Mouse (Mus musculus): Measurements from ENCODE around the gene Slc19a3. TPM values are rescaled to one million over a fixed set of nuclear protein-coding genes. Genes with fewer than 3 reads are reported as not detected.
A peak's percentile ranks its signal among the peaks of the same experiment; 100 is the strongest.

The Slc19a3 gene
- total and polyA plus RNA-seq, 3 experiments, result not detected

- H3K27me3 ChIP-seq (ENCODE audit: control insufficient read depth in 1 of 2, insufficient read depth in 2 of 2, low read length in 2 of 2), result no peaks in the 10 kb centered on the region; a peak in 1 of 4 replicates
- no peaks in the 10 kb centered on the region for H3K9me3 ChIP-seq (replicated peaks; ENCODE audit: insufficient read depth, low read length)
- no peaks in the 10 kb centered on the region for H3K4me1 ChIP-seq (ENCODE audit: control insufficient read depth in 1 of 2, insufficient read depth in 2 of 2, low read length in 2 of 2)
- no peak overlapping the region for H3K4me3 ChIP-seq (ENCODE audit: control insufficient read depth in 1 of 2, insufficient read depth in 1 of 2, low read depth in 2 of 2, low read length in 2 of 2)
- DNase-seq (ENCODE audit: low read depth, low spot score), result no peak
- no peaks in the 10 kb centered on the region for H3K36me3 ChIP-seq (ENCODE audit: control insufficient read depth in 1 of 2, insufficient read depth in 2 of 2, low read length in 2 of 2)
- no peak overlapping the region for H3K9ac ChIP-seq (ENCODE audit: control insufficient read depth, low read depth, low read length, poor library complexity, severe bottlenecking)
- H3K27ac ChIP-seq (ENCODE audit: control insufficient read depth, low read depth, low read length), result no peak overlapping the region
- TF ChIP-seq MAX (IDR thresholded peaks at IDR 0.05; ENCODE audit: low read length), result no peak
- no peak for TF ChIP-seq ZMIZ1 (IDR thresholded peaks at IDR 0.05; ENCODE audit: low read depth, low read length)
- TF ChIP-seq ZC3H11A (IDR thresholded peaks at IDR 0.05; ENCODE audit: low read depth, low read length), result no peak
- no peak for TF ChIP-seq USF1 (IDR thresholded peaks at IDR 0.05; ENCODE audit: low read depth, low read length)
- no peak for TF ChIP-seq TCF12 (IDR thresholded peaks at IDR 0.05; ENCODE audit: low read depth, low read length)
- TF ChIP-seq GABPA (IDR thresholded peaks at IDR 0.05; ENCODE audit: low read depth, low read length), result no peak
- TF ChIP-seq MEF2A (IDR thresholded peaks at IDR 0.05; ENCODE audit: extremely low read depth, insufficient replicate concordance, low read depth, low read length, poor library complexity, severe bottlenecking), result no peak
- no peak for TF ChIP-seq CHD2 (IDR thresholded peaks at IDR 0.05; ENCODE audit: low read length)
- no peak for TF ChIP-seq ELF1 (IDR thresholded peaks at IDR 0.05; ENCODE audit: low read depth, low read length)
- no peaks in the 10 kb centered on the region for H3K79me2 ChIP-seq (ENCODE audit: control insufficient read depth, insufficient read depth, low read length, poor library complexity)
These were observed 28.3 kb upstream of the Slc19a3 start for GRCm38 (mm10) chr1:83066577-83066976.

DNA sequence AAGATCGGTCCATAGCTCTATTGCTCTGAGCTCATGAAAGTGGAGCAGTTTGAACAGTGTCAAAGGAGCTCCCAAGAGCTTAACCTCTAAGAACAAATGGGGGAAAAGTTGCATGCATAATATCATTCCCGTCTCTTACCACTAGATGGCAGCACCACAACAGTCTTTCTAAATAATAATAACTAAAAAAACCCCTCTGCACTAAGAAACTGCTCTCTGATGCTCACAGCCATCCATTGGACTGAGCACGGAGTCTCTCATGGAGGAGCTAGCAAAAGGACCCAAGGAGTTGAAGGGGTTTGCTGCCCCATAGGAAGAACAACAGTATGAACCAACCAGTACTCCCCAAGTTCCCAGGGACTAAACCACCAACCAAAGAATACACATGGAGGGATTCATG, 26.6 kb upstream of the Slc19a3 start:
- Histone ChIP-seq H3K4me1 (ENCODE audit: control insufficient read depth in 1 of 2, insufficient read depth in 2 of 2, low read length in 2 of 2) (no peaks in the 10 kb centered on the region), H3K9me3 (replicated peaks; ENCODE audit: insufficient read depth, low read length) (no peaks in the 10 kb centered on the region), H3K27me3 (ENCODE audit: control insufficient read depth in 1 of 2, insufficient read depth in 2 of 2, low read length in 2 of 2) (no peaks in the 10 kb centered on the region; a peak in 1 of 4 replicates), H3K36me3 (ENCODE audit: control insufficient read depth in 1 of 2, insufficient read depth in 2 of 2, low read length in 2 of 2) (no peaks in the 10 kb centered on the region), H3K9ac (ENCODE audit: control insufficient read depth, low read depth, low read length, poor library complexity, severe bottlenecking) (no peak overlapping the region), H3K79me2 (ENCODE audit: control insufficient read depth, insufficient read depth, low read length, poor library complexity) (no peaks in the 10 kb centered on the region), H3K27ac (ENCODE audit: control insufficient read depth, low read depth, low read length) (no peak overlapping the region), H3K4me3 (ENCODE audit: control insufficient read depth in 1 of 2, insufficient read depth in 1 of 2, low read depth in 2 of 2, low read length in 2 of 2) (no peak overlapping the region)
- peak; percentile 46 for DNase-seq (ENCODE audit: low read depth, low spot score)
- TF ChIP-seq TBP (IDR thresholded peaks at IDR 0.05; ENCODE audit: low read depth, low read length) (no peak), SMC3 (IDR thresholded peaks at IDR 0.05; ENCODE audit: low read depth, low read length) (peak; percentile 49), MYB (IDR thresholded peaks at IDR 0.05; ENCODE audit: low read depth, low read length) (no peak), RAD21 (IDR thresholded peaks at IDR 0.05; ENCODE audit: low read depth, low read length) (peak; percentile 54), CTCF (IDR thresholded peaks at IDR 0.05 in 2 of 3, conservative IDR thresholded peaks at IDR 0.05 in 1 of 3; ENCODE audit: control insufficient read depth in 1 of 3, insufficient read depth in 1 of 3, low read depth in 2 of 3, low read length in 3 of 3, poor library complexity in 1 of 3, severe bottlenecking in 1 of 3) (peak in 2 of 3 experiments; percentile 42 to 60; a peak in 4 of 6 replicates)

DNA sequence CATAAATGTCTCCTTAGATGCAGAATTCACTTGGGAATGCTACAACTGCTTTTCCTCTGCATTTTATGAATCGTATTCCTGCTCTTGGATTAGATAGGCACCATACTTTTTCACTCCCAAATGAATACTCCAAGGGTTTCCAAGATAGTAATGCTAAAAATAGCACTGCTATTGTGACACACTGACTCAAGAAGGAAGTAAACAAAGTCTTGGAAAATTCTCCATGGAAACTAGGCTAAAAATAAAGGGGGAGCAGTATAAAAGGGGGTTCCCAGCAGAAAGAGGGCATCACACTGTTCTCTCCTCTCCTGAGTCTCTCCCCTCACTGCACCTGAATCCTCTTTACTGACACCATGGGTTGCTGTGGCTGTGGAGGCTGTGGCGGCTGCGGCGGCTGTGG, 22.4 kb upstream of the Slc19a3 start, which contains the start of gene Krtap28-13:
Gene Krtap28-13, plus strand, starts transcription at position 288 of the 400 bp plus-strand sequence.
- H3K4me1 ChIP-seq (ENCODE audit: control insufficient read depth in 1 of 2, insufficient read depth in 2 of 2, low read length in 2 of 2), result no peaks in the 10 kb centered on the region
- H3K4me3 ChIP-seq (ENCODE audit: control insufficient read depth in 1 of 2, insufficient read depth in 1 of 2, low read depth in 2 of 2, low read length in 2 of 2), result no peak within 1 kb of the TSS
- no peaks in the 10 kb centered on the region for H3K9me3 ChIP-seq (replicated peaks; ENCODE audit: insufficient read depth, low read length)
- no peaks in the 10 kb centered on the region for H3K27me3 ChIP-seq (ENCODE audit: control insufficient read depth in 1 of 2, insufficient read depth in 2 of 2, low read length in 2 of 2)
- H3K9ac ChIP-seq (ENCODE audit: control insufficient read depth, low read depth, low read length, poor library complexity, severe bottlenecking), result no peak within 1 kb of the TSS
- no peak within 1 kb of the TSS for H3K27ac ChIP-seq (ENCODE audit: control insufficient read depth, low read depth, low read length)
- no peaks in the 10 kb centered on the region for H3K36me3 ChIP-seq (ENCODE audit: control insufficient read depth in 1 of 2, insufficient read depth in 2 of 2, low read length in 2 of 2)
- TF ChIP-seq TCF12 (IDR thresholded peaks at IDR 0.05; ENCODE audit: low read depth, low read length), result no peak
- no peak for TF ChIP-seq CTCF (IDR thresholded peaks at IDR 0.05 in 2 of 3, conservative IDR thresholded peaks at IDR 0.05 in 1 of 3; ENCODE audit: control insufficient read depth in 1 of 3, insufficient read depth in 1 of 3, low read depth in 2 of 3, low read length in 3 of 3, poor library complexity in 1 of 3, severe bottlenecking in 1 of 3)
- no peak for TF ChIP-seq BHLHE40 (IDR thresholded peaks at IDR 0.05; ENCODE audit: borderline replicate concordance, low read depth, low read length)
- no peak for TF ChIP-seq MAFK (IDR thresholded peaks at IDR 0.05; ENCODE audit: borderline replicate concordance, low read depth, low read length)
- TF ChIP-seq MAX (IDR thresholded peaks at IDR 0.05; ENCODE audit: low read length), result no peak
- no peak for TF ChIP-seq EP300 (IDR thresholded peaks at IDR 0.05; ENCODE audit: low read depth in 1 of 2, low read length in 2 of 2)
- TF ChIP-seq SMC3 (IDR thresholded peaks at IDR 0.05; ENCODE audit: low read depth, low read length), result no peak
- TF ChIP-seq USF1 (IDR thresholded peaks at IDR 0.05; ENCODE audit: low read depth, low read length), result no peak
- no peak for TF ChIP-seq MYB (IDR thresholded peaks at IDR 0.05; ENCODE audit: low read depth, low read length)
- no peak for TF ChIP-seq MEF2A (IDR thresholded peaks at IDR 0.05; ENCODE audit: extremely low read depth, insufficient replicate concordance, low read depth, low read length, poor library complexity, severe bottlenecking)
- TF ChIP-seq USF2 (IDR thresholded peaks at IDR 0.05; ENCODE audit: borderline replicate concordance in 1 of 2, insufficient read depth in 1 of 2, low read depth in 1 of 2, low read length in 2 of 2), result no peak
- no peak for TF ChIP-seq ZNF384 (IDR thresholded peaks at IDR 0.05; ENCODE audit: low read depth, low read length)
- no peak for TF ChIP-seq HCFC1 (IDR thresholded peaks at IDR 0.05; ENCODE audit: low read depth, low read length)
- no peak for TF ChIP-seq POLR2AphosphoS5 (IDR thresholded peaks at IDR 0.05; ENCODE audit: borderline replicate concordance, low read depth, low read length)
- no peak for TF ChIP-seq POLR2A (IDR thresholded peaks at IDR 0.05; ENCODE audit: control insufficient read depth in 1 of 2, insufficient read depth in 1 of 2, low read depth in 1 of 2, low read length in 2 of 2, poor library complexity in 1 of 2)
- no peak for TF ChIP-seq GATA1 (IDR thresholded peaks at IDR 0.05; ENCODE audit: low read depth, low read length)
- no peak for DNase-seq (ENCODE audit: low read depth, low spot score)
- no peaks in the 10 kb centered on the region for H3K79me2 ChIP-seq (ENCODE audit: control insufficient read depth, insufficient read depth, low read length, poor library complexity)

All from MEL (cell line).